Mouse (Mus musculus): ENCODE results near the gene Rfng.
"Not testable (repeated sequence)": the region's sequence is repeated elsewhere in the genome, so short reads cannot be mapped to it uniquely, and the experiment has no call there.

Gene Rfng

DNA sequence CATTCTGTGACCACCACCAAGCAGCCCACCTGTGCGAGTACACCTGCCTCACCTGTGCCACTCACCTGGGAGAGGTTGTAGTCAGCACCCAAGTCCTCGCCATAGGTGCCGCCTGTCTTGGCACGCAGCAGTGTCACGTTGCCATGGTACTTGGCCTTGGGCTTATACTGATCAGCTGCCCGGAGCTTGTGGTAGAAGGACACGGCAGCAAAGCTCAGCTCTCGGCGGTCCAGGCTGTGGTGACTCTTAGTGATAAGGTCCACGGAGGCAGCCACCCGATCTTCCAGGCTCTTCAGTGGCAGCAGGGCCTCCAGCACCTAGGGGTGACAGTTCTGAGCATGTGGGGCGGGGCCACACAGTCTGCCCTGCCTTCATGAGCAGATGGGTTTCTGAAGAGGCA is 24.0 kb upstream of the Rfng start:
- no peak for DNase-seq

DNA sequence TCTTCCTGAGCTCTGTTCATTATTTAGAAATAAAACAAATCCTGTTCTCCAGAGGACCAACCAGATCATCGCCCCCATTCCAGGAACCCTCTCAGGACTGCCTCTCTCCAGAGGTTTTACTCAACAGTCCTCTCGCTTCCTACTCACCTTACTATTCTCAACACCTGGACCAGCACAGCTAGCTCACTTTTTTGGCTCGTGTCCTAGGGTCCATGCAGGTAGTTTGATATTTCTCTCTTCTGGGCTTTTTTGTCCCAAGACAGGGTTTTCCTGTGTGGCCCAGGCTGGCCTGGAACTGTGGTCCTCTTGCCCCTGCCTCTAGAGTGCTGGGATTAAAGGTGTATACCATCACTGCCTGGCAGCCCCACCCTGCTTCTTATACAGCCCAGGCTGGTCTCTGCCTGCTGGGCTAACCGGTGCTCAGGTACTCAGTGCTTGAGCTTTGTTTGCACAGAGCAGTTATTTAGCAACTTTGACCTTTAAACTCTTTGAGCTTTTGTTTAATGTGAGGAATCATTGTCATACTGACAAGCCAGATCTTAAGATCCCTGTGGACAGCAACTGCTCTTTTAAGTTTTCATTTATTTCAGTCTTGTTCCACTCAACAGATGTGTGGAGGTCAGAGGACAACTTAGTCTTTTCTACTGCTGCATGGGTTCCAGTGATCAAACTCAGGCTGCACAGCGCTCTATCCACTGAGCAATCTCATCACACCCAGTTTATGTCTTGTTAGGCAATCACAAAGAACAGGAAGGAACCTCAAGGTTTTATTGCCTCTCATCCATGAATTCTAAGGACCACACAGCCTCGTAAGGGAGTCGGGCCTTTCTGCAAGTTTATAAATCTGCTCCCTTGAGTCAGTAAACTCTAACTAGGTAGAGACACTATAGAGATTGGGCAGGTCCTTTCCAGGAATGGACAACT is 21.6 kb upstream of the Rfng start:
- DNase-seq, result no peak

DNA sequence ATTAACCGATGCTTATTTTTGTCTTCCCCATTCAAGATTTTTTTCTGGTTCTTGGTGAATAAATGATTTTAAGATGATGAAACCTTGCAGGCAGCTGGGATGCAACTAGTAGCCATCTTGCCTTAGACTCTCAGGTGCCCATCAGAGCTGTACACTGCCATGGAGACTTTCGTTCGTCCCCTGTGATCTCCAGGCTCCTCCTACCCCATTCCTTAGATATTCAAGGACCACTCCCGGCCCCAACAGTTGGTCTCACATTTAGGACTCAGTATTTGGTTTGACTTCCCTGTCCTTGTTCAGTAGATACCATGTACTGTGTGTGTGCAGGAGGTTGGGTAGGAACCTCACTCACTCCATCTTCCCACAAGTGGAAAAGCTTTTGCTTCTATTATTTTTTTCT is 20.8 kb upstream of the Rfng start:
- no peak for DNase-seq

DNA sequence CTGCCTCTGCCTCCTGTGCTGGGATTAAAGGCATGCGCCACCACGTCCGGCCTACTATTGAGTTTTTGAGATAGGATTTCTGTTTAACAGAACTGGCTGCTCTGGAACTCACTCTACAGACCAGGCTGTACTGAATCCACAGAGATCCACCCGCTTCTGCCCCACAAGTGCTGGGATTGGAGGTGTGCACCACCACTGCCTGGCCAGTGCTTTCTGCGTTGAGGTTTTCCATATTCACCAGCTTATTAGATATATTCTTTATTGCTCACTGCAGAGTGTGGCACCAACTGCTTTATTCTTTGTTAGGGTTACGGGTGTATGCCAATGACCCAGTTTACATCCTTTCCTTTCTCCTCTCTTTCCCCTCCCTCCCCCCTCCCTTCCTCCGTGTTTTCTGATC is 20.3 kb upstream of the Rfng start:
- DNase-seq, result no peak

DNA sequence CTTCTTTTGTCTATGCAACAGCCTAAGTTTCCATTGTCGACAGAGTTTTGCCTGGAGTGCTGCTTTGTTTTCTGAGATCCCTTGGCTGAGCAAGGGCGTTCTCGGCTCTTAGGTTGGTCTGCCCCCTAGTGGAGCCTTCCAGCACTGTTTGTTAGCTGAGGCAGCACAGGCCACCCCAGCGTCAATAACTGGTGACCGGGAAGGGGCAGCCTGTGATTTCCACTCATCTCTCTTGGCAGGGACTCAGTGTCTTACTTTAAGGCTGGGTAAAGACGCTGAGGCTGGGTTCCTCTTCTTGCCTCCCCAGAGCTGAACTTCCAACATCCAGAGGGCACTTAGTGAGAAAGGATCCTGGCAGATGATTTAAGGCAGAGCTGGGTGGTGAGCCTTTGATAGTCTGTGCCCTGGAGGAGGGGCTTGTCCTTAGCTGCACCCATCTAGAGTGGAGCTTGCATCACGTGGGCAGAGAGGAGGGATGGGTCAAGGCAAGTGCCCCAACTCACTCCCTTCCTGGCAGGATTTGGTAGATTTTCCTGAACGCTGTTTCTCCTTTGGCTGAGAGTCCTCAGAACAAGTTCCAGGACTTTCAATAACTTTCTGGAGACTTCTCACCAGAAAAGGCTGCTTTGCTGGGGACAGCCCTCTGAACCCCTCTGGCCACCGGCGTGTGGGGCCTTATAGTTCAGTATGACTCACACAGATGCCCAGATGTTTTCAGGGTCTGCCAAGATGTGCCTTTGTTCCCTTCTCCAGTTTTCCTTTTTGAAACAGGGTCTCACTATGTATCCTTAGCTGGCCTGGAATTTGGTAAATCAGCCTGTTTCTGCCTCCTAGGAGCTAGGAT is 16.3 kb upstream of the Rfng start:
- peak; percentile 74 for DNase-seq

DNA sequence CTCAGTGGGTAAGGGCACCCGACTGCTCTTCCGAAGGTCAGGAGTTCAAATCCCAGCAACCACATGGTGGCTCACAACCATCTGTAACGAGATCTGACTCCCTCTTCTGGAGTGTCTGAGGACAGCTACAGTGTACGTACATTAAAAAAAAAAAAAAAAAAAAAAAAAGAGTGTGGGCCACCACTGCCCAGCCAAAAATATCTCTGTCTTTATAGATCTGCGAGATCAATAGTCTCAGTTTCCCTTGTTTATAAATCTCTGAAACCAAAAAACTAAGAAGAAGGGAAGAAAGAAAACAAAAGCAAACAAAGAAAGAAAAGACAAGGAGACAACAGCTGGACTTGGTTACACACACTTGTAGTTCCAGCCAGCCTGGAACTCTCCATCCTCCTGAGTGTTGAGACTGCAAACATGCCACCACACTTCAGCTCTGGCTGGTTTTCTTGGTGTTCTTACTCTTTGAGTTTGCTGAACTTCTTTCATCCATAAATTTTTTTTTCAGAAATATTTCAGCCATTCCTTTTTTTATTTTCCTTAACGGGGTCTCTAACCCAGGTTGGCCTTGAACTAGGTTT is 15.4 kb upstream of the Rfng start:
- no peak for DNase-seq

DNA sequence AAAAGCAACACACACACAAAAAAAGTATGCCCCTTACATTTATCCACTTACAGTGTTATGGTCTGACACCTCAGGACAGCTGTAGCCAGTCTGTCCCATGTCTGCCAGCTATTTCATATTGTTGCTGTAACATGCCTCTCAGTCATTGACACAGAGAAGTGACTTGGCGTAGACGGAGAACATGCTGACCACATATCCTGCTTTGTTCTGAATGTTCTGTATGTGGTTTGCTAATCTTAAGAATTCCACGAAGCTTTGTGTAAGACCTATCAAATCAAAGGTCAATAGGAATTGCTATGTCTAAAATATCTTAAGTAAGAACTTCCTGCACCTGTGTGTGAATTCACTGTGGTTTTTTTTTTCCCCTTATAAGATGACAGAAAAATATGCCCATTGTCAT is 14.2 kb upstream of the Rfng start:
- DNase-seq, result no peak

DNA sequence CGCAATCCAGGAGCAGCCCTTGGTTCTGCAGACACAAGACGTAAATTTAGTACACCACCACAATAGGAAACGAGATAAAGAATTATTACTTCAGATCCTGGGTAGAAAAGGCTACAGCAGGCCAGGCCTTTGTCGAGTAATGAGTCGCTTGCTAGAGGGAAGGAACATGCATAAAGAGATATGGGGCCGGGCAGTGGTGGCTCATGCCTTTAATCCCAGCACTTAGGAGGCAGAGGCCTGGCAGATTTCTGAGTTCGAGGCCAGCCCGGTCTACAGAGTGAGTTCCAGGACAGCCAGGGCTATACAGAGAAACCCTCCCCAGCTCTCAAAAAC is 12.6 kb upstream of the Rfng start:
- DNase-seq, result no peak

DNA sequence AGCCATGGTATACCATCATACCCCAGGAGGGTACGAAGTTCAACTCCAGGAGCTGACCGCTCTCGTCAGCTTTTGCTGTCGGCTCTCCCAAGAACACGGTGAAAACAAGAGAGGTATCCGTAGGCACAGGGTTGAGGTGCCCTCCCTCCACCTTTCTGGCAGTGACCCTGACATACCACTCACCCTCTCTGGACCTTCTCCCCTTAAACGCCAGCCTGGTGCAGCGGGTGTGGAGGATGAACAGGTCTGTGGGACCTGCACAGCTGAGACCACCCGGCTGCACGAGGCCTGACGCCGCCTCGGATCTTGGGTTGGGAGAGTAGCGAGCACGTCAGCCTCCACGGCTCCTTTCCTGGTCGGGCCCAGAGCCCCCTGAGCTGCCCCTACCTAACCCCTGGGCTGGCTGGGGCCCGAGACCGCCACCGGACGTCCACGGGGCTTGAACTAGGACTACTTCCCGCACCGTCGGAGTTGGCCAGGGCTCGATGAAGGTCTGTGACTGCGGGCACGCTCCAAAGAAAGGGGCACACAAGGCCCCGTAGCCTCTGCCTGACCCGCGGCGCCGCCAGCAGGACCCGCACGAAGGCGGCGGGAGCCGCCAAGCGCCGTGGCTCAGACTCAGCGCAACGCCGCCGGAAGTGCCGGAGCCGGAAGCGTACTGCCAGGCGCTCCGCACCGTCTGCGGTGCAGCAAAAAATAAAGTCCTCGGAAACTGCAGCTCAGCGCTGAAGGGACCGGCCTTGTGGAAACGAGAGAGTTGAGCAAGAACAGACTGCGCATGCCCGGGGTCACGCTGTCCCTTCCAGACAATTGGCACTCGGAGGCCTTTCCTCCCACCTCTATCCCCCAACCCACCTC is 12.0 kb upstream of the Rfng start, which contains the start of gene Dus1l:
Dus1l (minus strand) TSS at position 648 of the 858 bp plus-strand sequence.
- peak; percentile 95 for DNase-seq

DNA sequence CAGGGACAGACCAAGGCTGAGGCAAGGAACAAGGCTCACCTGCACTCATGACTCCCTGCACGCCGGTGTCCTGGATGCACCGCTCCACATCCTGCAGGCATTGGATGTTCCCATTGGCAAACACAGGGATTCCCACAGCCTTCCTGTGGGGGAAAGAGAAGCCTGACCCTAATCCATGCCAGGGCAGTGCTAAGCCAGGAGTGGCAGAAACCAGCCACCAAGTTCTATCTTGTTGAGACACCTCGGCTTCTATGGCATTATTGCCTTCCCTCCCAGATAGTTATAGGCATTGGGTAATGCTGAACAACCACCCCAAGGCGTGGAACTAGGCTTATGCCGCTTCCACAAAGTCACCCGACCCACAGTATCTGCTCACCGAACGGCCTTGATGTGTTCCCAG is 8.6 kb upstream of the Rfng start:
- DNase-seq, result no peak

DNA sequence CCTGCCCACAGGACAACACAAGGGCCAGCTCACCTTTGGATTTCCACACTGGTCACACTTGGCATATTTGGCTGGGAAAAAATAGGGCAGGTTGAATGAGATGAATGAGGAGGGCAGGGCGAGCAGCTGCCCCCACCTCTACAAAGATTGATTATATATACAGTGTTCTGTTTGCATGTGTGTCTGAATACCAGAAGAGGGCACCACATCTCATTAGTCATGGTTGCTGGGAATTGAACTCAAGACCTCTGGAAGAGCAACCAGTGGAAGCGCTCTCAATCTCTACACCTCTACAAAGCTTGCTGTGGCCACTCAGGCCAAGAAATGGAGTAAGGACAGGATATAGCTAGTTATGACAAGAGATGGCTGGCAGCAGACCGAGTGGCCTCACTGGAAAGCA is 5.8 kb upstream of the Rfng start:
- peak; percentile 4 for DNase-seq

DNA sequence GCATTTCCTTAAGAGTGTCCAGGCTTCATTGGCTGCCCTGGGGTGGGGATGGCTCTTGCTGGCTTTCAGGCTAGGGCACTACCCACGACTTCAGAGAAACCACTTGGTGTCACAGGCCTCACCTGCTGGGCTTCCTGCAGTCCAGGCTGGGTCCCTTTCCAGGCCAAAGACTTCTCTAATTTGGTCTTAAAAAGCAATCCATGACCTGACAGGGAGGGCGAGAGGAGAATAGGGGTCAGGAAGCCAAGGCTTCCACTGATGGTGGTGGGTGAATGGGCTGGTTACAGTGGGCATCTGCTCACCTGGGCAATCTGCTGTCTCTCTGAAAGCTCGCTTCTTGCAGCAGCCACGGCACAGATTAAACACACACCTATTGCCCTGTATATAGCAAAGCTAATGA is 5.3 kb upstream of the Rfng start:
- DNase-seq, result peak; percentile 6

DNA sequence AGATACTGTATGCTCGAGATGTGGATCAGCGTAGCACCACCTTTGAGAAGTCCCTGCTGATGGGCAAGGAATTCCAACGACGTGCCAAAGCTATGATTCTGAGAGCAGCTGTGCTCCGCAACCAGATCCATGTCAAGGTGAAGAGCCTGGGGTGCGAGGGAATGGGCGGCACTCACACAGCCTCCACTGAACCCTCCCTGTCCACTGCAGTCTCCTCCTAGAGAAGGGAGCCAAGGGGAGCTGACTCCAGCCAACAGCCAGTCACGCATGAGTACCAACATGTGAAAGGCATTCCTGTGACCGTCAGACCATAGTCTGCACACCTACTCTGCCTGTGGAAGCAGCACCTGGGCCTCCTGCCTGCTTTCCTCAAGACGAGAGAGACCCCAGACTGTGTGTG is 4.5 kb upstream of the Rfng start:
- DNase-seq, result peak; percentile 4

DNA sequence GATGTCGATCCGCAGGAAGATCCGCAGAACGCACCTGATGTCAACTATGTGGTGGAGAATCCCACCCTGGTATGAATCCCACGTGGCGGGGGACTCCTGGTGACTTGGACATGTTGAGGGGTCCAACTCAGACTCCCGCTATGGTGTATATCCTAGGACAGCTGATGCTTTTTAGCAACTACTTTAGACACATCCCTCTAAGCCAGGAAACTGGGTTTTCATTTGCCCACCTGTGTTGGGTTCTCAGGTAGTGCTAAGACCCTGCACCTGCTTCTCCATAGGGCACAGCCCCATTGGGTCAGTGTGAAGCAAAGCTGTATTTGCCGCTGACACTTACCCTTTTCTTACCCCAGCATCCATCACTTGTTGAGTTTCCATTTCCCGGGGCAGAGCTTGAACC is 1.1 kb upstream of the Rfng start:
- DNase-seq, result no peak

DNA sequence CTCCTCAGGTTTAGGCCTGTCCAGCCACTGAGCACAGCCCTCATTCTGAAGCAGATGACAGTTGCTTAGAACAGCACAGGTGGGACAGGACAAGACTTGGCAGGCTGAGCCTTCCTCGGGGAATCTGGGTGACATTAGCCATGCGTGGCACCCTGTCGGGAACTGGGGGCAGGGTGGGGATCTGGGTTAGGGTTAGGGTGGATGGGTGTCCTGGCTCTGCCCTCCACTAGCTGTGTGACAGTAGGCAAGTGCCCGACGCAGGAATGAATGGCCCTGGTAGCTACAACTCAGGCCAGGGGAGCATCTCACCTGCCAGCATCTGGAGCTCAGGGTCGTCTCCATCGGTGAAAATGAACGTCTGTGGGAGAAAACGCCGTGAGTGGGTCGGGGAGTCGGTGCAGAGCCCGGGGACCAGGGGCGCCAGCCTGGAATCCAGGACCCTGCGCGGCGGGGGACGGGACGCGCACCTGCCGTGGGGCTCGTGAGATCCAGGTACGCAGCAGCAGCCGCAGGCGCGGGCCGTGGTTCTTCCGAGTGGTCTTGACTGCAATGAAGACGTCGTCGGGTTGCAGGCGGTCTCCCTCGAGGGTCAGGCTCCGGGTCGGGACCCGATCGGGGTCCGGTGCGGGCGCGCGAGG is 462 bp downstream of the Rfng start:
- DNase-seq, result peak; percentile 65

DNA sequence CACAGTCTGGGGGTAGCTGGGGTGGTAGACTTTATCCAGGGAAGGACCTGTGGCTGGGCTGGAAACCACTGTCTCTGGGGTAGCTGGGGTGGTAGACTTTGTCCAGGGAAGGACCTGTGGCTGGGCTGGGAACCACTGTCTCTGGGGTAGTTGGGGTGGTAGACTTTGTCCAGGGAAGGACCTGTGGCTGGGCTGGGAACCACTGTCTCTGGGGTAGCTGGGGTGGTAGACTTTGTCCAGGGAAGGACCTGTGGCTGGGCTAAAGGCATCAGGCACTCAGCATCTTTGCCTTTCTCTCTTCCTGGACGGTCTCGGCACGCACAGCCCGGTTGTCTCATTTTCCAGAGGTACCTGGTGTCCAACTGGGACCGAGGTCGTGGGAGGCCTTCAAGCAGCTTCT is 2.6 kb downstream of the Rfng start:
- DNase-seq, result not testable (repeated sequence)

DNA sequence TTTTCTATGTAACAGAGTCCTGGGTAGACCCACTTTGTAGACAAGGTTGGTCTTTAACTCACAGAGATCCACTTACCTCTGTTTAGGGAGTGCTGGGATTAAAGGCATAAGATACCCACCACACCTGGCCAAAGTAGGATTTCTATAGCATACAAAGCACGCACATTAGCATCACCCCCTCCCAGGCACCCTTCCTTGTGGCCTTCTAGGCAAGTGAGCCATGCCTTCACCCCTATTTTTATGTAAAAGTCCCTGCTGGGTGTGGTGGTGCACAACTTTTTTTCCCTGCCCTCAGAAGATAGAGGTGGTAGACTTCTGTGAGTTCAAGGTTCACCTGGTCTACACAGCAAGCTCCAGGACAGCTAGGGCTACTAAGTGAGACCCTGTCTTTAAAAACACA is 4.1 kb downstream of the Rfng start:
- DNase-seq, result no peak

DNA sequence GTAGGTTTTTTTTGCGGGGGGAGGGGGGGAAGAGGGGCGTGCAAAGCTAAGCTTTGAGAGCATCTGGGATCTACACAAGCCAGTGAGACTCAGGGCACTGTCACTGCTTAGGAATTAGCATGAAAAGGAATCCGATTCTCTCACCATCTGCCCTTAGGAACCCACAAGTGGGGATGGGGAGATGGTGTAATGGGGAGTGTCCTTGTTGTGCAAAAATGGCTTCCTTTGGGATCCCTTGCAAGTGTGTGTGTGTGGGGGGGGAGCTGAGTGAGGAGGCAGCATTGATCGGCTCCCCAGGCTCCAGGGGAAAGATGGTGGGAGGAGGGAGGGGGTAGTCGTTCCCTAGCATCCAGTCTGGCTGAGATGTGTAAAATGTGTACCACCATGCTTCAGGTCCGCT is 6.9 kb downstream of the Rfng start:
- peak; percentile 19 for DNase-seq

DNA sequence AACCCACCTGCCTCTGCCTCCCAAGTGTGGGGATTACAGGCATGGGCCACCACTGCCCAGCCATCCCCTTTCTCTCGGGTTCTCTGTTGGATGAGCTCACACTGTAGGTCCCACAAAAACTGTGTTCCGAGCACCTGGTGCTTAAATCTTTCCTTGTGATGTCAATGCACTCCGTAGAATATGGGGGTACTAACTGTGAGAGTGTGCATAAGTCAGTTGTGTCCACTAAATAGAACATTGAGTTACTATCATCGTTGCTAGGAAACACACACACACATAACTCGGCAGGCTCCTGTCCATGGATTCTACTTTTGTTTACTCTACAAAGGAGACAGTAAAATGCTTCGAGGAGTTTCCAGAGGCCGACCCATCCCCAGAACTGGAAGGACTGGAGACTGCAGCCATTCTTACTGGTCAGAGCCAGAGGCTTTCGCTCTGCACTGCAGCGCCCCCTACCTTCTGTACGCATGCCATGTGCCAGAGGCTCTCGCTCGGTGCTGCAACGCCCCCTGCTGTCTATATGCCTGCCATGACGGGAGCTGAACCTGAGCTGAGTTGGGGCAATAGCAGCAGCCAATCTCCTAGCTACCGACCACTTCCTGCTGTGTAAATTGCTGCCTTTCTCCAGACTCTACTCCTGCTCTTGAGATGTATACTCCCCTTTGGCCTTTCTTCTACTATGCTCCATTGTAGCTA is 8.1 kb downstream of the Rfng start:
- DNase-seq, result peak; percentile 89

DNA sequence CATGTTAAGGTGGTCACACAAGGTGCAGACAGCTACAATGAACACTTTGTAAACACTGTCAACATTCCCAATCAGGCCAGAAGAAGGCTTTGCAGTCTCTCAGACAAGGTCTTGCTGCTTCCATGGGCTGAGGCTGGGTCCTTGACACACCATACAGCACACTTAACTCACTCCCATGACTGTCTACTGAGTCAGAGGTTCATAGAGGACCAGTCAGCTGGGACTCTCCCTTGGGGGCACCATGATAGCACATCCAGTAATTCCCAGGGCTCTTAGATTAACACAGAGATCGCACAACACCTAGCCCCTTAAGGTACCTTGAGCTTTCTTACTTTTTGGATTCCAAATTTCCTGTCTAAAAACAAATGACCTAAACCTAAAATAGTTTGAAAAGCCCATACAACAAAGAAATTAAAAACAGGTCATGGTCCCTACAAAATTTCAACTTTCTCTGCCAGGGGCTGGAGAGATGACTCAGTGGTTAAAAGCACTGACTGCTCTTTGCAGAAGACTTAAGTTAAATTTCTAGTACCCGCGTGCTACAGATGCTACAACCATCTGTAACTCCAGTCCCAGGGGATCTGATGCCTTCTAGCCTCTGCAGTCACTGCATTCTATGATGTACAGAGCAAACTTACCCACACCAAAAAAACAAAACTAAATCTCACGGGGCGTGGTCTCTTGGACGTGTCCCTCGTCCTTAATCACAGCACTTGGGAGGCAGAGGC is 10.4 kb downstream of the Rfng start:
- DNase-seq, result no peak

DNA sequence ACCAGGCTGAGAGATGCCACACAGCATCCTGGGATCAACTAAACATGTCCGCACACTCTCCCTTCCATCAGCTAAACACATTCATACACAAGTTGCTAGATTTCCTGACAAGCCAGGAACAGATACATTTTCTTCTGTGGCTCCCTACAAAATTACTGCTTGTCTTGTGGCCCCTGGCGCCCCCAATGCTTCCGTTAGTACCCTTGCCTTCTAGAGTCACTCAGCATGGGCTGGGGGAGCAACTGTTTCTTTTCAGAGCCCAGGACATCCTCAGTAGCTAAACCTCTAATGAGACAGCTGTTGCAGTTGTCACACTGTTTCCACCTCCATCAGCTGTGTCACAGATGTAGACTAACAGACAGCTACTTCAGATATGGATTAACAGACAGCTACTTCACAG is 11.3 kb downstream of the Rfng start:
- DNase-seq, result no peak

All from cerebellum, adult 11-12 months (tissue).